Mouse (Mus musculus) kidney, embryonic 16.5 days (tissue): ENCODE measurements around the gene Lztr1. TPM values are rescaled to one million over a fixed set of nuclear protein-coding genes. Genes with fewer than 3 reads are reported as not detected.

ENCODE experiments used
- ATAC-seq: fragments of 200-750 bp; cut with Nextera tagmentation; 2 replicates; pipeline ENCODE4 v1.8.0; 2017; ENCODE audit warnings: moderate TSS enrichment; ENCODE audit not compliant: low FRiP score, low TSS enrichment
- H3K27ac ChIP-seq: fragments of 300-500 bp; sonication (generic); 2 replicates; pipeline ENCODE4 v1.5.1; 2014; ENCODE audit warnings: low read length
- H3K27me3 ChIP-seq: fragments of 300-500 bp; sonication (generic); 2 replicates; pipeline ENCODE4 v1.6.1; 2014; ENCODE audit warnings: low read length, control low read depth, mixed read lengths; ENCODE audit not compliant: insufficient read depth
- H3K36me3 ChIP-seq: fragments of 300-500 bp; sonication (generic); 2 replicates; pipeline ENCODE4 v1.6.1; 2014; ENCODE audit warnings: low read length, control low read depth, mixed read lengths; ENCODE audit not compliant: insufficient read depth
- H3K4me1 ChIP-seq: fragments of 300-500 bp; sonication (generic); 2 replicates; pipeline ENCODE4 v1.6.1; 2014; ENCODE audit warnings: low read length, control low read depth, mixed read lengths; ENCODE audit not compliant: insufficient read depth
- H3K4me2 ChIP-seq: fragments of 300-500 bp; sonication (generic); replicated peaks from 2 replicates; pipeline ENCODE4 v1.6.1; 2014; ENCODE audit warnings: low read depth, low read length
- H3K4me3 ChIP-seq: fragments of 300-500 bp; sonication (generic); 2 replicates; pipeline ENCODE4 v1.5.1; 2014; ENCODE audit warnings: mild to moderate bottlenecking, low read length
- H3K9ac ChIP-seq: fragments of 300-500 bp; sonication (generic); replicated peaks from 2 replicates; pipeline ENCODE4 v1.6.1; 2014; ENCODE audit warnings: low read length
- H3K9me3 ChIP-seq: fragments of 300-500 bp; sonication (generic); 2 replicates; pipeline ENCODE4 v1.6.1; 2016; ENCODE audit warnings: low read length, control low read depth
- WGBS: fragments of 180-500 bp; shearing (Covaris S2); extraction: QIAGEN DNeasy Blood & Tissue Kit; methylation state at CpG from one replicate; pipeline ENCODE4 v1.1.7; 2014; 5-methylcytosine and 5-hydroxymethylcytosine counted together
- polyA plus RNA-seq: library from polyadenylated mRNA; unstranded; fragments of >200 nt; fragmentation: Nextera tagmentation; extraction: Ambion mirVana; gene quantifications from 2 replicates; pipeline ENCODE4 v1.2.1, GENCODE M21; 2015

Gene Lztr1
- polyA plus RNA-seq, 1 experiment from 2014 or later, result 102 TPM

GRCm38 (mm10) chr16:17525524-17525923 lies 17.0 kb downstream of the Lztr1 start:
- Histone ChIP-seq H3K4me2 (no peak overlapping the region), H3K27ac (no peak overlapping the region)
- 74% methylated on average over 3 of the region's 3 CpGs for WGBS

GRCm38 (mm10) chr16:17526223-17526622 lies 17.7 kb downstream of the Lztr1 start:
- no peak for ATAC-seq
- Histone ChIP-seq H3K9me3 (no peaks in the 10 kb centered on the region), H3K4me1 (peaks cover 12% of the 10 kb centered on the region), H3K4me3 (no peak overlapping the region), H3K9ac (no peak overlapping the region), H3K27ac (no peak overlapping the region), H3K4me2 (no peak overlapping the region), H3K36me3 (peaks cover 73% of the 10 kb centered on the region), H3K27me3 (no peaks in the 10 kb centered on the region)
- 87% methylated on average over 6 of the region's 6 CpGs for WGBS

More at GRCm38 (mm10) chr16:17525524-17525923, 17.0 kb downstream of the Lztr1 start:
- H3K9me3 ChIP-seq, result no peaks in the 10 kb centered on the region
- no peaks in the 10 kb centered on the region for H3K27me3 ChIP-seq
- H3K36me3 ChIP-seq, result peaks cover 80% of the 10 kb centered on the region
- H3K4me1 ChIP-seq, result peaks cover 12% of the 10 kb centered on the region
- H3K9ac ChIP-seq, result no peak overlapping the region
- no peak for ATAC-seq
- H3K4me3 ChIP-seq, result no peak overlapping the region

GRCm38 (mm10) chr16:17527606-17528005 lies 19.1 kb downstream of the Lztr1 start:
- H3K9me3 ChIP-seq, result no peaks in the 10 kb centered on the region
- no peak overlapping the region for H3K4me2 ChIP-seq
- peaks cover 59% of the 10 kb centered on the region for H3K36me3 ChIP-seq
- H3K27ac ChIP-seq, result no peak overlapping the region
- peaks cover 19% of the 10 kb centered on the region for H3K4me1 ChIP-seq
- H3K9ac ChIP-seq, result no peak overlapping the region
- H3K27me3 ChIP-seq, result no peaks in the 10 kb centered on the region
- no peak overlapping the region for H3K4me3 ChIP-seq
- ATAC-seq, result no peak

GRCm38 (mm10) chr16:17528276-17528675 lies 19.8 kb downstream of the Lztr1 start:
- 87% methylated on average over 13 of the region's 13 CpGs for WGBS

GRCm38 (mm10) chr16:17529981-17530586 lies 21.6 kb downstream of the Lztr1 start:
- WGBS, result 12% methylated on average over 17 of the region's 17 CpGs
- Histone ChIP-seq H3K36me3 (peaks cover 37% of the 10 kb centered on the region), H3K27me3 (no peaks in the 10 kb centered on the region), H3K4me3 (peak overlapping the region; percentile 70), H3K9ac (peak overlapping the region; percentile 82), H3K9me3 (no peaks in the 10 kb centered on the region), H3K27ac (peak overlapping the region; percentile 97), H3K4me2 (peak overlapping the region; percentile 72), H3K4me1 (peaks cover 19% of the 10 kb centered on the region)
- 0 out of 2 replicates have a peak, but pooled peaks have one; percentile 1 for ATAC-seq

More at GRCm38 (mm10) chr16:17528276-17528675, 19.8 kb downstream of the Lztr1 start:
- no peak overlapping the region for H3K9ac ChIP-seq
- peaks cover 52% of the 10 kb centered on the region for H3K36me3 ChIP-seq
- peaks cover 19% of the 10 kb centered on the region for H3K4me1 ChIP-seq
- ATAC-seq, result no peak
- H3K27me3 ChIP-seq, result no peaks in the 10 kb centered on the region
- H3K9me3 ChIP-seq, result no peaks in the 10 kb centered on the region
- no peak overlapping the region for H3K4me2 ChIP-seq
- H3K27ac ChIP-seq, result no peak overlapping the region
- no peak overlapping the region for H3K4me3 ChIP-seq

GRCm38 (mm10) chr16:17530640-17531288 lies 22.3 kb downstream of the Lztr1 start, which contains the start of gene Thap7:
Thap7 (minus strand) TSS chr16:17531136.
- H3K9ac ChIP-seq, result peak within 1 kb of the TSS; percentile 82
- H3K4me3 ChIP-seq, result peak within 1 kb of the TSS; percentile 70
- peaks cover 30% of the 10 kb centered on the region for H3K36me3 ChIP-seq
- peak within 1 kb of the TSS; percentile 72 for H3K4me2 ChIP-seq
- ATAC-seq, result peak; percentile 97
- peaks cover 19% of the 10 kb centered on the region for H3K4me1 ChIP-seq
- under 1% methylated on average over 67 of the region's 67 CpGs for WGBS
- no peaks in the 10 kb centered on the region for H3K27me3 ChIP-seq
- peak within 1 kb of the TSS; percentile 97 for H3K27ac ChIP-seq
- no peaks in the 10 kb centered on the region for H3K9me3 ChIP-seq

GRCm38 (mm10) chr16:17532271-17532670 lies 23.8 kb downstream of the Lztr1 start:
- no peak overlapping the region for H3K4me3 ChIP-seq
- no peak overlapping the region for H3K9ac ChIP-seq
- no peaks in the 10 kb centered on the region for H3K27me3 ChIP-seq
- H3K4me1 ChIP-seq, result peaks cover 19% of the 10 kb centered on the region
- H3K27ac ChIP-seq, result no peak overlapping the region
- peaks cover 17% of the 10 kb centered on the region for H3K36me3 ChIP-seq
- no peak overlapping the region for H3K4me2 ChIP-seq
- 60% methylated on average over 4 of the region's 4 CpGs for WGBS
- ATAC-seq, result no peak
- H3K9me3 ChIP-seq, result no peaks in the 10 kb centered on the region

GRCm38 (mm10) chr16:17532676-17533329 lies 24.3 kb downstream of the Lztr1 start:
- ATAC-seq, result no peak
- Histone ChIP-seq H3K4me3 (no peak overlapping the region), H3K27ac (no peak overlapping the region), H3K9me3 (no peaks in the 10 kb centered on the region), H3K27me3 (no peaks in the 10 kb centered on the region), H3K4me1 (peaks cover 19% of the 10 kb centered on the region), H3K36me3 (peaks cover 11% of the 10 kb centered on the region), H3K4me2 (no peak overlapping the region), H3K9ac (no peak overlapping the region)
- WGBS, result 75% methylated on average over 14 of the region's 14 CpGs

GRCm38 (mm10) chr16:17536584-17536983 lies 28.1 kb downstream of the Lztr1 start:
- H3K9ac ChIP-seq, result no peak overlapping the region
- 89% methylated on average over 3 of the region's 3 CpGs for WGBS
- ATAC-seq, result no peak
- H3K4me3 ChIP-seq, result no peak overlapping the region
- no peaks in the 10 kb centered on the region for H3K27me3 ChIP-seq
- H3K4me2 ChIP-seq, result no peak overlapping the region
- peaks cover 4% of the 10 kb centered on the region for H3K4me1 ChIP-seq
- no peaks in the 10 kb centered on the region for H3K36me3 ChIP-seq
- no peak overlapping the region for H3K27ac ChIP-seq
- H3K9me3 ChIP-seq, result no peaks in the 10 kb centered on the region

- no peak overlapping the region for H3K27ac ChIP-seq
- no peaks in the 10 kb centered on the region for H3K4me1 ChIP-seq
- no peak overlapping the region for H3K9ac ChIP-seq
- H3K36me3 ChIP-seq, result no peaks in the 10 kb centered on the region
- H3K9me3 ChIP-seq, result no peaks in the 10 kb centered on the region
- H3K27me3 ChIP-seq, result no peaks in the 10 kb centered on the region
- no peak overlapping the region for H3K4me3 ChIP-seq
- 71% methylated on average over 2 of the region's 2 CpGs for WGBS
- H3K4me2 ChIP-seq, result no peak overlapping the region
- ATAC-seq, result no peak
These were observed 34.1 kb downstream of the Lztr1 start for GRCm38 (mm10) chr16:17542632-17543031.
